Mouse (Mus musculus) liver, embryonic 14.5 days (tissue): ENCODE measurements around the gene Gm20671.

ENCODE experiments used
- CTCF ChIP-seq: IDR thresholded peaks from 2 replicates; pipeline ENCODE4 v1.5.1; 2016; ENCODE audit warnings: antibody characterized with exemption, low read depth, control low read depth
- EP300 ChIP-seq: IDR thresholded peaks from 2 replicates; pipeline ENCODE4 v1.6.1; 2016; ENCODE audit warnings: antibody characterized with exemption, low read depth

DNA sequence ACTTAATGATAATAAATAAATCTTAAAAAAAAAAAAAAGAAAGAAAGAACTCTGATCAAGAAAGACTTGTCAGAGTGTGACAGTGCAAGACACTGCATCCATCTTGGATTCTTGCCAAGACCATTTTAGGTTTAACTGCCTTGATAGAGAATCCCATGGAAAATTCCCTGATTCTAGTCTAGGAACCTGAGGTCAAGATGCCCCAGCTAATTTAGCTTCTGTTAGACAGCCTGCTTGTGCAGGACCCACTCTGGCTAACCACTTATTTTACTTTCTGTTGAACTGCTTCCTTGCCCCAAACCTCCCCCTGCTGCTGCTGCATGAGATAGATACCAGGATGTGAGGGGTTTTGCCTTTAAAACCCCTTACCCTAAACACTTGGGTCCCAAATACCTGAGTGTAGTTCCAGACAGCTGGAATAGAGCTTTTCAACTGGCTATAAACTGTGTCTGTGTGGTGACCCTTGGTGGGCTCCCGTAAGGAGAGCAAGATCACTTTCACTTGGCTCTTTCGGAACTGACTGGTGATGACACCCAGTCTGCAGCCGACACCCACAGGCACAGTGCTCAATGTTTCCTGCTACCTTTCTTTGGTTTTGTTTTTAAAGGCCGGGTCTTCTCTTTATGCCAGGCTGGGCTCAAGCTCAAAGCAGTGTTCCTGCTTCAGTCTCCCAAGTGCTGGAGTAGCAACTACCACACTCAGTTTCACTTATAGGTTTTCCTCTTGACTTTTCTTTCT, 59.1 kb downstream of the Gm20671 start:
- TF ChIP-seq EP300 (no peak), CTCF (no peak)
